Mouse (Mus musculus) natural killer cell, adult 2 months (primary cell): ENCODE measurements at regions not wholly inside any gene's neighbourhood (a gene's known extent, or its start where the extent isn't known, plus 50 kb on each side); places are given as distances from the start of the nearest gene placed in this dataset.
"Not testable (repeated sequence)": the region's sequence is repeated elsewhere in the genome, so short reads cannot be mapped to it uniquely, and the experiment has no call there.

Experiments
- DNase-seq, 2 experiments: peaks; one replicate each; pipeline ENCODE4 v3.0.0; 2022; ENCODE audit warnings: low spot score in 2 of 2

DNA sequence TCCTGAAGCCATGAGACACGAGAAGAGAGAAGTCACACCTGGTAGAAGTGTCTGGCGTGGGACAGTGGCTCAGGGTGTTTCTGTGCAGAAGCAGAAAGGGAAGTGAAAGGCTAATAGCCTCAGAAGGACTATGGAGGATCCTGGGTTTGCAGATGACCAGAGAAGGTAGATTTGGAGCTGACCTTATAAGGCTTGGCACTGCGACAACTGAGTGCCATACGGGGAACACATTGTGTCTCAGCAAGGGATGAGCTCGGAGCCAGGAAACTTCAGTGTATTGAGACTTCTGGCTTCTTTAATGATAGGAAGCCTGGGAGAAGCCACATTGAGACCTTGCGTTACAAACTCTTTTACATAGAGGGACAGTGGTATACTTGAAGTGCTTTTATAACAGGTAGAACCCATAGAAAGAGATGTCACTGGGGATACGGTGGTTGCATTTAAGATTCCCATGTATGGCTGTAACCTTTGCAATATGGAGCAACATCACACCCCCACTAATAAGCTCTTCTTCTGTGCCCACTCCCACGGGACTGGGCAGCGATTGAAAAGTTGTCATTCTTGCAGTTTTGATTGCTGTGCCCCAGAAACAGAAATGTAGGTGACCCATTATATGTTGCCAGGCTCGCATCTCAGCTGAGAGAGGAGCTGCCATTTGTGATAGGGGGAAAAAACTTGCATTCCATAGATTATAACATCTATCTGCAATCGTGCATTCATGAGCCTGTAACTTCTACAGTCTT is 61.8 kb upstream of the Dync1i1 start:
- no peak for DNase-seq

DNA sequence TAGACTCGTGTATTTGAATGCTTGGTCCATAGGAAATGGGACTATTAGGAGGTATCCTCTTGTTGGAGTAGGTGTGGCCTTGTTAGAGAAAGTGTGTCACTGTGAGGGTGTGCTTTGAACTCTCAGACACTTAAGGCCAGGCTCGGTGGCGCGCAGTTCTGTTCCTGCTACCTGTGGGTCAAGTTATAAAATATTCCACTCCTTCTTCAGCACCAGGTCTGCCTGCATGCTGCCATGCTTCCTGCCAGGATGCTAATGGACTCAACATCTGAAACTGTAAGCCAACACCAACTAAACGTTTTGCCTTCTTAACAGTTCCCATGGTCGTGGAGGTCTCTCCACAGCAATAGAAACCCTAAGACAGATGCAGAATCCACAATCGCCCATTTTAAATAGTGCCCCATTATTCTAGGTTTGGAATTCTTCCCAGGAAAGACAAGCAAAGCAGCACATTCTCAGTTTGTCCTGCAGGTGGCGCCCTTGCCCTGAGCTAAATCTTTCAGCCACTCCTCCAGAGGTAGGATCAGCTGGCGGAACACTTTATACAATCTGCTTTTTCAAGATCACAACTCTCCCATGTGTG is 80.2 kb upstream of the Dync1i1 start:
- no peak for DNase-seq

DNA sequence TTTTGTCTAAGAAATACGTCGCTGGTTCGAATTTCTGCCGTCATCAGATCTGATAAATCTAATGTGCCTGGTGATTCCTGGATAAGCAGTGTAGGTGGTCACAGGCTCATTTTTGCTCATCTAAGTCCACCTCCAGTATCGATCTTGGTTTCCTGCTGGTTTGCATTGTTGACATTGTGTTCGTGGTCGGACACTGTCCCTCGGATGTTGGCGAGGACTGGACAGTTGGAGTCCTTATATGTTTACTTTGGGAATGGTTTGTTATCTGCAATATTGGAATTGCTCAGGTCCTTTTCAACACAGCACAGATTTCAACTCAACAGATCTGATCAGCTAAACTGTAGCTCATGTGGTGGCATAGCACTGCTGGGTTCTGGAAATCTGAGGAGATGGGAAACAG is 91.2 kb upstream of the Dync1i1 start:
- no peak for DNase-seq

DNA sequence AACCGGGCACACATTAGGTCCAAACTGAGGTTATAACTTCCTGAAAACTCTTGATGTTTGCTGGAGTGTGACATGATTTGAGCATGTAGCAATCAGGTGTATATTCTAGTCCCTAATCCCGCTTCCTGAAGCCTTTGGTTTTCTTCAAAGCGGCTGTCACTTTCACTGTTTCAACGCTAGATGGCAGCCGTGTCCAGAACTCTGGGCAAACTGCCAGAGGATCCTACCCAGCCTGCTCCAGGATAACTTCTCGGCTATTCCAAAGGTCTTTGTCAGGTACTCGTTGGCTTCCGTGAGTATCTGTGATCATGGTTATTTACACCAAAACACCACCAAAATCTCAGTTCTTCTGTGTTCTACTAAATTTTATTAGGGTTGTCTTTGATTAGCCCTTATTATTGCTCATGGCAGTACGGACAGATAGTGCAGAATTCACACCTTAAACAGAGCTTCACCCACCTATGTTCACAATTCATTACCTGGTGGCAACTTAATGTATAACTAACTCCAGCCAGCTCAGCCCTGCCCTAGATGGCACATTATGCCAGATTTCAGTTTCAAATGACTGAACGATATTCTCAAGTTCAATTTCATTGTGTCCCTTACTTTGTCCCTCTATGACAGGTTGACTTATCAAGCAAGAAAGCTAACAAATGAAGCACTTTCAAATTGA is 92.3 kb upstream of the Dync1i1 start:
- DNase-seq: no peak

DNA sequence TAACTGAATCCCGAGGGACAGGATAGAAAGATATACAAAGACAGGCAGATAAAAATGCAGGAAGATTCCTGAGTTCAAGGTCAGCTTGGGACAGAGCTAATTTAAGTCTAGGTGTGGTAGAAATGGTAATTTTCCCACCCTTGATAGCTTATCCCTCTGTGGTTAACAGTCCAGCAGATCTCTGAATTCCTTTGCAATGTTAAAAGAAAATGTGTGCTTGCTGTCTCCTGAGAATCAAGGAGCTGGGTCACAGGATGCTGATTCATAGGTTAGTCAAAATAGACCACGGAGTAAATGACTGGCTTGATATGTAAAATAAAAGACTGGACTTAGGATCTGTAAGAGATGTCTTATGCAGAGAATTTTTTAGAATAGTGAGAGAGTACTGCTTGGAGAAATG is 101.4 kb upstream of the Dync1i1 start:
- DNase-seq: no peak

DNA sequence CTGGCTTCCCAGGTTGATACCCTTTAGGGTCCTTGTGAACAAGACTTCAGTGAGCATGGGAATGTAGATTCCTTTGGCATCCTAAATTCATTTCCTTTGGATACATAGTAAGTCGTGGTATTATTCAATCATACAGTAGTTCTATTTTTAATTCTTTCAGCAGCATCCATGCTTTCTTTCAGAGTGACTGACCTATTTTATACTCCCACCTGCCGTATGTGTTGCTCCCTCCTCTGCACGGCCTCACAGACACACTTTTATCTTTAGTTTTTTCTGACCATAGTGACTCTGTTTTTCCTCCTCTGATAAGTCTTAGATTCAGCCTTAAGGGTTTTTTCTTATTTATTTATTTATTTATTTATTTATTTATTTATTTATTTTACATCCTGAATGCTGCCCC is 103.9 kb upstream of the Dync1i1 start:
- DNase-seq: no peak

DNA sequence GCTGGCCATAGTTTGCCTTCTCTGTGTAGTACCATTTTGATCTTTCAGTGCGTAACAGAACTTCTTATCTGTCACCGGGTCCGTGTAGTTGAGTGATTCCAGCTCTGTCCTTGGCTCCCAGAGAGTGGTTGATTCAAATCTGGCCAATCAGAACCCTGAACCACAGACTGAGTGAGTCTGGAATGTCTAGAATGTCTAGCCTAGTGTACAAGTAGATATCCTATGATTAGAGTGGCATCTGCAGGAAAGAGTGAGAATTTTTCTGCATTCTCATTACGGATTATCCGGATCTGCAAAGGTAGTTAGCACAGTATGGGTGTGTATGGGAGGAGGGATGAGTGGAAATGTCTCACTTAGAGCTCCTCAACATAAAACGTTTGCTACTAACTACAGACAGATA is 97.9 kb upstream of the Pdk4 start:
- DNase-seq: no peak

DNA sequence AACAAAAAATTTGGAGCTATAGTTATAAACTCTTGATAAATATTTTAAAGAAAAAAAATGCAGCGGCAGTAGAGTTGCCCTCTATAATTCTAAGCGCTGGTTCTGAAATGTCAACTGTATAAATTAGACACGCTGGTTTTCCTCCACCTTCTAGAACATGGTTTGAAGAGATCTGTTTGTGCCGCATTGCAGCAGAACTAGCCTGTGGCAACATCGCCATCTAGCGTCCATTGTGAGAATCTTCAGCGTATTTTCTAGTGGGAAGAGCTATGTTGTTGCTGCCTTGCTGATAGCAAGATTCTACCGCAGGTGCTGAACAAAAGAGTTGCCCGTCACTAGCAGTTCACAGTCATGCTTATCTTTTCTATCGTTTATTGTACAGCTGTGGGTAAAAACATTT is 93.5 kb upstream of the Pdk4 start:
- peak; percentile 30 to 37 for DNase-seq

DNA sequence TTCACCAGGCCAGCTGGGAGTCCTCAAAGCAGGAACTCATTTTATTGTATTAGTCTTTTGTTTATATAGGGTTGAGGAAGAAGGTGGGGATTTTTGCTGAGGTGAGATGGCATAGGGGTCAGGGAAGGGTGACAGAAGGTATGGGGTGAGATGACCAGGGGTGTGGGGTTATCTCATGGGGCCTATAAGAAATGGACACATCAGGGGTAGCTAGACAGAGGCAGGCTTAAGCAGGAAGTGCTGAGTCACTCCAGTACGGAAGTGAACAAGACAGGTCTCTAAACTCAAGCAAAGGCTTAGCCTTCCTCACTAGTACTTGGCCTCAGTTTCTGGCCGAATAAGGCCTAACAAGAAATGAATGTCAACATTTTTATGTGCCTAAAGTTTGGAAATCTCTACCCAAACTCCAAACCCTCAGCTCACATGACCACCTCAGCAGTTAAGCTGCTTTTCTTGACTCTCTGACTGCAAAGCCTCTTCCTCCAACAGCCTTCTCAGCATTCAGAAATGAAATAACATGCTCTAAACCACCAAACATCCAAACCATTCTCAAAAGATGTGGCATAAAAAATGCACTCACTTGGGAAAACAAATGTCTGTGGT is 86.9 kb upstream of the Pdk4 start:
- no peak for DNase-seq

DNA sequence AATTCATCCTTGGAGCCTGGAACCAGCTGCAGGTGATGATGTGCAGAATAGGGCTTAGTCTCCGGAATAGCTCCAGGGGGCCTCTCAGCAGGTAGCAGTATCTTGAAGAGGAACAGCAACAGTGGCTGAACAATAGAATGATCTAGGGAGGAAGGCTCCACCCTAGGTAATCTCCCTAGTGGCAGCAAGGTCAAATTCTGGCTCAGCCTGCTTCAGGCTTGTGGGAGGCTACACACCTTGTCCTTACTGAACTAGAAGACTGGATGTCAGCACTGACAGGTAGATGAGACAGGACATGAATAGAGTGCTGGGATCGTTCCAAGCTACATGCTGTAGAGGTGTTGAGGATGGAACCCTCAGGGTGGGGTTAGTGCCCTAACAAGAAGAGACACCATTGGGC is 80.8 kb upstream of the Pdk4 start:
- DNase-seq: not testable (repeated sequence)

DNA sequence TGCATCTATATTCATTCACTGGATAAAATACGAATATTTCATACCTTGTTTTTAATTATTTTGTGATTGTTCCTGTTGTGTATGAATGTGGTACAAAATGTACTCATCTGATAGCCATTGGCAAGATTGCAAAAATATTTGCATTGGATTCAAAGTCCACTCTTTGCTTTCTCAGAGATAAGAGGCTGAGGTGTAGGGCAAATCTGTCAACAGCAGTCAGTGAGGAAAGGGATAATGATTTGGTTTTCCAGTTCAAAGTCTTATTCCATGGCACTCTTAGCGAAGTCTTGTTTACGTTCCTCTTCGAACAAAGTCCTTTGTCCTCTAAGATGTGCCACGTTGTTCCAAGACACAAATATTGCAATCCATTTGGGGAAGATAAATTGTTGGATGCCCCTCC is 70.5 kb upstream of the Pdk4 start:
- DNase-seq: no peak

DNA sequence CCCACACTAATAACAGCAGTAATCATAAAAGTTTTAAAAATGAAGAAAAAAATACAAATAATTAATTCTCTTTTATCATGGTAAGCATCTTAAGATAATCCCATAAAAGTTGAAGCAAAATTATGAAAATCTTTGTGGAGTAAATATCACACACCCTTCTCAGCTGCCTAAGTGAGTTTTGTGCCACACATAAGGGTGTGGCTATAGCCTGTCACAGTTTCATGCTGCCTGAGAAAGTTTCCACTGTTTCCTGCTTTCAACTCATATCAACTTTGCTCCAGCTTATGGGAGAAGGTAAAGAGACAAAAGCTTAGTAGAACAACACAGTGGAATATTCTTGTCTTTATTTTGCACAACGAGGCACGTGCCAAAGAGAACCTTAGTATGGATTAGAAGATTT is 68.9 kb upstream of the Pdk4 start:
- no peak for DNase-seq

DNA sequence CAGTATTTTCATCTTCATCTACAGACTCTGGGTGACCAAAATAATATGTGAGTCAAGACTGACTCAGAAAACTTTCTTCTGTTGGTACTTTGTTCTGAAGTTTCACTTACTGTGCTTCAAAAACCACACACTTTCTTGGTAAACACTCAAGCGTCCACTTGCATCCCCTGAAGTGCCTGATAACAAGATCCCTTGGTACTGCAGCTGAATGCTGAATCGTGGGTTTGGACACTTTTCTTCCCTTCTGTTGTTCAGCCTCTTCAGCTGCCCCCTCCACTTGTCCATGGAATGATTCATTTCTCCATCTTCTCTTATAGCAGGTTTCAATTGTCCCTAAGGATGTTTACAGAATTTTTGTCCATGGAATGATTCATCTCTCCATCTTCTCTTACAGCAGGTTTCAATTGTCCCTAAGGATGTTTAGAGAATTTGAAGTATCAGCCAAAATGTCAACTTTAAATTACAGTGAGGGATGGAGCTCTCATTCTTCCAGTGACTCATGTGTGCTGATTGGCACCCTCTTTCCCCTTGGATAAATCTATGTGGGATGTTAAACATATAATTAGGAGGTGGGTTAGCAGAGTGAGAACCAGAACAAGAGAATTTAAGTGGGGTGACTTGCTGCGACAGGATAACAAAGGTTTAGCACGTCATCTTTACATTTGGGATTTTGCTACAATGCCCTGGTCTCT is 57.7 kb upstream of the Pdk4 start:
- DNase-seq: no peak

DNA sequence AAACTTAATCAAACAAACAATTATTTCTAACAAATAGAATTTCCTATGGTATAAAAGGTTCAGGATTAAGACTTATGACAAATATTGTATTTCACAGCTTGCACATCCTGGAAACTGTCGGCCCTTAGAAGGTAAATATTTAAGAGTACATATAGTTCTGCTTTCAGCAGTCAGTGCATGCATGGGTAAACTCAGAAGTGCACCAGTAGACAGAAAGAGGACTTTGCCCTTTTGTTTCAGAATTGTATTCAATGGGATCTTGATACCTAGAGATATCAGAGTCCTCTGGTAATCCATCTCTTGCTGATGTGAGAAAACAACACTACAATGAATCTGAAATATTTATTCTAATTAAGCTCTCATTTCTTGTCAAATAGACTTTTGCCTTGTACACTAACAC is 54.0 kb upstream of the Pdk4 start:
- no peak for DNase-seq
